Mouse (Mus musculus) brain, embryonic 14.5 days (tissue): ENCODE measurements around the gene Gipc2.

Experiments used
- CTCF ChIP-seq: fragments of 200-500 bp; IDR thresholded peaks from 2 replicates; pipeline ENCODE4 v1.5.1; 2012; ENCODE audit warnings: inconsistent platforms, mild to moderate bottlenecking, moderate library complexity, borderline replicate concordance; ENCODE audit not compliant: insufficient read depth, insufficient read length; ENCODE audit errors: extremely low read depth
- POLR2A ChIP-seq: fragments of 200-500 bp; IDR thresholded peaks from 2 replicates; pipeline ENCODE4 v1.6.1; 2012; ENCODE audit warnings: mild to moderate bottlenecking, inconsistent platforms, borderline replicate concordance; ENCODE audit not compliant: poor library complexity, insufficient read depth, insufficient read length, severe bottlenecking; ENCODE audit errors: extremely low read depth

DNA sequence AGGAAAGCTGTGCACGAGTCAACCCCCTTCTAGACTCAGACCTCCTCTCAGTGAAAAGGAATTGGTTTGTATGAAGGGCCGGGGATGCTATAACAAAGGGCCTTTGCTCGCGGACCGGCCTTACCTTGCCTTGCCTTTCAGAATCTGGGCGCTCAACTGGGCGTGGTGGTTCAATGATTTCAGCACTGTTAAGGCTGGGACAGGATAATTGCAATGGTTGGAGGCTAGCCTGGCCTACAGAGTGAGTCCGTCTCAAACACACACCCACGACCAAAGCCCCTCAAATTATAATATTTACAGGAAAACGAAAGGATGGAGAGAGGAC is at the start of gene Gipc2:
- TF ChIP-seq CTCF = no peak
- TF ChIP-seq POLR2A = no peak
